Mouse (Mus musculus) hindbrain, embryonic 11.5 days (tissue): ENCODE data around the gene Inpp4b. TPM values are rescaled to one million over a fixed set of nuclear protein-coding genes. Genes with fewer than 3 reads are reported as not detected.

ENCODE experiments used
- ATAC-seq: fragments of 200-750 bp; cut with Nextera tagmentation; 2 replicates; pipeline ENCODE4 v1.8.0; 2017; ENCODE audit warnings: mild to moderate bottlenecking, moderate TSS enrichment, moderate library complexity; ENCODE audit not compliant: low FRiP score
- DNase-seq: peaks from one replicate; pipeline ENCODE4 v3.0.0-alpha.2; 2015; ENCODE audit warnings: low spot score
- H3K27ac ChIP-seq: fragments of 300-500 bp; sonication (generic); 2 replicates; pipeline ENCODE4 v1.5.1; 2014; ENCODE audit warnings: mild to moderate bottlenecking, low read depth, low read length
- H3K27me3 ChIP-seq: fragments of 300-500 bp; sonication (generic); 2 replicates; pipeline ENCODE4 v1.6.1; 2014; ENCODE audit warnings: mild to moderate bottlenecking, low read length, moderate library complexity, mixed read lengths; ENCODE audit not compliant: control insufficient read depth, insufficient read depth
- H3K36me3 ChIP-seq: fragments of 300-500 bp; sonication (generic); 2 replicates; pipeline ENCODE4 v1.6.1; 2014; ENCODE audit warnings: mild to moderate bottlenecking, low read length, moderate library complexity, mixed read lengths; ENCODE audit not compliant: control insufficient read depth, insufficient read depth
- H3K4me1 ChIP-seq: fragments of 300-500 bp; sonication (generic); replicated peaks from 2 replicates; pipeline ENCODE4 v1.6.1; 2014; ENCODE audit warnings: low read length, mixed read lengths; ENCODE audit not compliant: control insufficient read depth, insufficient read depth
- H3K4me2 ChIP-seq: fragments of 300-500 bp; sonication (generic); replicated peaks from 2 replicates; pipeline ENCODE4 v1.6.1; 2014; ENCODE audit warnings: mild to moderate bottlenecking, low read depth, low read length
- H3K4me3 ChIP-seq: fragments of 300-500 bp; sonication (generic); 2 replicates; pipeline ENCODE4 v1.5.1; 2014; ENCODE audit warnings: low read depth, low read length
- H3K9ac ChIP-seq: fragments of 300-500 bp; sonication (generic); 2 replicates; pipeline ENCODE4 v1.6.1; 2014; ENCODE audit warnings: low read depth, low read length
- H3K9me3 ChIP-seq: fragments of 300-500 bp; sonication (generic); 2 replicates; pipeline ENCODE4 v1.6.1; 2016; ENCODE audit warnings: low read length; ENCODE audit not compliant: control insufficient read depth
- WGBS: fragments of 180-500 bp; shearing (Covaris S2); extraction: QIAGEN DNeasy Blood & Tissue Kit; methylation state at CpG from one replicate; pipeline ENCODE4 v1.1.7; 2014; 5-methylcytosine and 5-hydroxymethylcytosine counted together
- polyA plus RNA-seq: library from polyadenylated mRNA; unstranded; fragments of >200 nt; fragmentation: Nextera tagmentation; extraction: Ambion mirVana; gene quantifications from 2 replicates; pipeline ENCODE4 v1.2.1, GENCODE M21; 2014

Inpp4b gene
- polyA plus RNA-seq, 1 experiment from 2014 or later, result 7.0 TPM

GRCm38 (mm10) chr8:81485626-81486025, 143.3 kb downstream of the Inpp4b start:
- Histone ChIP-seq H3K4me3 (no peak overlapping the region), H3K9ac (no peak overlapping the region), H3K27ac (no peak overlapping the region), H3K9me3 (no peaks in the 10 kb centered on the region), H3K4me2 (no peak overlapping the region), H3K4me1 (no peaks in the 10 kb centered on the region), H3K27me3 (no peaks in the 10 kb centered on the region), H3K36me3 (no peaks in the 10 kb centered on the region)
- no peak for DNase-seq
- WGBS, result 89% methylated on average over 1 of the region's 1 CpGs
- ATAC-seq, result no peak

DNA sequence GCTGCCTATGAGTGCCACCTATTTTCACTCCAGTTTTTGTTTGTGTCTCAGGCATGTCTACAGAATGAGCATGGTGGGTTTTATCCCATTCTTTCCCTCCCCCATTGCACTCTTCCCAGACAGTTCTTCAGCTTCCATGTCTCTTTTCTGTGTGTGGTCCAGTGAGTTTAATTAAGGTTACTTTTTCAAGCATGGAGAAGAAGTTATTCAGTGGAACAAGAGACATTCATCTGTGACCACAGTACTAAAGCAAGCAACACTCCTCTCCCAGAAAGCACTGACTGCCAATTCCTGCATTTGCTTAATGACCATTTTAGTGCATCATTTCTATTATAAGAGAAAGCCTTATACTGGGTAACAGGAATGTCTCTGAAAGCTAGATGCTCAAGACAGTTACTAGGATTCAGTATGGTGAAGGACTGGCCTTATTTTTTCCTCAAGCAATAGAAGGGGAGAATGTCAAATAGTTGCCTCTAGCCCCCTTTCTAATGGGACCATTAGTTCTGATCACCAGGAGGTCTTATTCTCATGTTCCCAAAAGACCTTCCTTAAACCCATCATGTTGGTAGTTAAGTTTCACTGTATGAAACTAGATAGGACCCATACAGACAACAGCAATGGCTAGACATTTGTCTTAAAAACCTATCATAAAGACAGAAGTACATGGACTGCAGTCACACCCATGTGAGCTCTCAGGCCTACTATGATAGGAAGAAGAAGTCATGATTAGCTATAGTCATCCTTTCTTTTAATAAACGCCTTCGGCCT, 147.7 kb downstream of the Inpp4b start:
- no peaks in the 10 kb centered on the region for H3K27me3 ChIP-seq
- H3K4me3 ChIP-seq, result no peak overlapping the region
- WGBS, result 79% methylated on average over 2 of the region's 2 CpGs
- no peak overlapping the region for H3K4me2 ChIP-seq
- DNase-seq (no peak), ATAC-seq (no peak)
- H3K9ac ChIP-seq, result no peak overlapping the region
- no peaks in the 10 kb centered on the region for H3K9me3 ChIP-seq
- H3K27ac ChIP-seq, result no peak overlapping the region
- no peaks in the 10 kb centered on the region for H3K4me1 ChIP-seq
- no peaks in the 10 kb centered on the region for H3K36me3 ChIP-seq

GRCm38 (mm10) chr8:81491097-81491705, 148.8 kb downstream of the Inpp4b start:
- Histone ChIP-seq H3K27ac (no peak overlapping the region), H3K9ac (no peak overlapping the region), H3K36me3 (no peaks in the 10 kb centered on the region), H3K4me1 (no peaks in the 10 kb centered on the region), H3K4me2 (no peak overlapping the region), H3K4me3 (no peak overlapping the region), H3K27me3 (no peaks in the 10 kb centered on the region), H3K9me3 (no peaks in the 10 kb centered on the region)
- no peak for ATAC-seq
- no peak for DNase-seq
- 77% methylated on average over 2 of the region's 2 CpGs for WGBS

- no peak overlapping the region for H3K4me2 ChIP-seq
- no peaks in the 10 kb centered on the region for H3K9me3 ChIP-seq
- no peak overlapping the region for H3K27ac ChIP-seq
- no peaks in the 10 kb centered on the region for H3K4me1 ChIP-seq
- no peaks in the 10 kb centered on the region for H3K36me3 ChIP-seq
- 80% methylated on average over 3 of the region's 3 CpGs for WGBS
- no peak overlapping the region for H3K9ac ChIP-seq
- no peak for ATAC-seq
- no peak overlapping the region for H3K4me3 ChIP-seq
- no peak for DNase-seq
- no peaks in the 10 kb centered on the region for H3K27me3 ChIP-seq
These were observed 149.4 kb downstream of the Inpp4b start for GRCm38 (mm10) chr8:81491706-81492204.

- Histone ChIP-seq H3K4me3 (no peak overlapping the region), H3K36me3 (no peaks in the 10 kb centered on the region), H3K9ac (no peak overlapping the region), H3K4me1 (no peaks in the 10 kb centered on the region), H3K4me2 (no peak overlapping the region), H3K27me3 (no peaks in the 10 kb centered on the region), H3K27ac (no peak overlapping the region), H3K9me3 (no peaks in the 10 kb centered on the region)
- 95% methylated on average over 2 of the region's 2 CpGs for WGBS
- ATAC-seq, result no peak
- no peak for DNase-seq
These were observed 152.5 kb downstream of the Inpp4b start for GRCm38 (mm10) chr8:81494823-81495222.

DNA sequence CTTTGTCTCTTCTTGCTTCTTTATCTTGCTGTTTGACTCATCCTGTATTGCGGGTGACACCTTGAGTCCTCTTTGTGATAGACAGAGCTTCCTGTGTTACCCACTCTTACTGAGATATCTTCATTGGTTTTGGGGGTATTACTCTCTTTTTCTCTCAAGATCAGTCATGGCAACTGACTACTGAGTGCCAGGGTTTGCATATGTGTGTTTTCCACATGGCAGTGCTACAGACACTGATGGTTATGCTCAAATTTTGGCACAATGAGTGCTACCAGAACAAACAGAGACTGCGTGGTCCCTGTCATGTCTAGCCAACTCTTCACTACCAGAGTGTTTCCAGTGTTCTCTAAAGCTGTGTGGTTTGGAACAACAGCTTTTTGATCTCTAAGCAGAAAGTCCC, 155.3 kb downstream of the Inpp4b start:
- Histone ChIP-seq H3K9ac (no peak overlapping the region), H3K4me1 (no peaks in the 10 kb centered on the region), H3K27ac (no peak overlapping the region), H3K9me3 (no peaks in the 10 kb centered on the region), H3K36me3 (no peaks in the 10 kb centered on the region), H3K27me3 (no peaks in the 10 kb centered on the region), H3K4me2 (no peak overlapping the region), H3K4me3 (no peak overlapping the region)
- 87% methylated on average over 2 of the region's 2 CpGs for WGBS
- no peak for ATAC-seq
- DNase-seq, result no peak

GRCm38 (mm10) chr8:81502216-81502615, 159.9 kb downstream of the Inpp4b start:
- no peak overlapping the region for H3K4me3 ChIP-seq
- no peaks in the 10 kb centered on the region for H3K36me3 ChIP-seq
- no peaks in the 10 kb centered on the region for H3K27me3 ChIP-seq
- H3K9me3 ChIP-seq, result no peaks in the 10 kb centered on the region
- H3K27ac ChIP-seq, result no peak overlapping the region
- H3K4me1 ChIP-seq, result no peaks in the 10 kb centered on the region
- 86% methylated on average over 2 of the region's 2 CpGs for WGBS
- DNase-seq (no peak), ATAC-seq (no peak)
- H3K4me2 ChIP-seq, result no peak overlapping the region
- no peak overlapping the region for H3K9ac ChIP-seq

DNA sequence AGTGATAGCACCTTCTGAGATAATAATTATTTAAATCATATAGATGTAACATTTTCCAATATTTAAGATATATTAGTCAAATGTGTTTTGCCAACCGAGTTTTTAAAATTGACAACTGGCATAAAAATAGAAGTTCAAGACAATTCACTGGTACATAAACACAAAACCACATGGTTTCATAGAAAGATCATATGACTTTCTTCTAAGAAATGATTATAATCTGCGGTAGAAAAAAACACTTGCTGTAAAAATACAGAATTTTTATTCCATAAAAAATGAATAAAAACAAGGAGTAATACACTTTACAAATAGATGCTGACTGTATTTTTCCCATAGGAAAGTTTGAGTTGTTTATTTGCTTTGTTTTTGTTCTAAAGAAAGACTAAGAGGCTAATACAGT, 160.6 kb downstream of the Inpp4b start:
- Histone ChIP-seq H3K4me2 (no peak overlapping the region), H3K4me3 (no peak overlapping the region), H3K27ac (no peak overlapping the region), H3K9me3 (no peaks in the 10 kb centered on the region), H3K27me3 (no peaks in the 10 kb centered on the region), H3K9ac (no peak overlapping the region), H3K4me1 (no peaks in the 10 kb centered on the region), H3K36me3 (no peaks in the 10 kb centered on the region)
- DNase-seq (no peak), ATAC-seq (no peak)
- WGBS, result 83% methylated on average over 2 of the region's 2 CpGs

DNA sequence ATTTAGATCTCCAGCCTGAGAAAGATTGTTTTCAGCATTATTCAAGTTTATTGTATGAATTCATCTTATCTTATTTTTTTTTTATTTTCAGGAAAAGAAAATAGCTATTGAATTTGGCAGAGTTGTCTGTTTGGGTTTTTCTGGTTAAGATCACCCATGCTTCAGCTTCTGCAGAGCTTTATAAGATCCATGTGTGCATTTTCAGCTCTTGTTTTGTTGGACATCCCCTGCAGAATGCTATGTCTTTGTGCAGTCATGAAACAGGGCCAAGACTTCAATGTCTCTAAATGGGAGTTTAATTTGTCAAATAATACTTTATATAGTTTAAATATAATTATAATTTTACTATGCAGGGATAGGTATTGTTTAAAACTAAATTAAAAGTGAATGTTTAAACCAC, 170.5 kb downstream of the Inpp4b start:
- Histone ChIP-seq H3K27ac (no peak overlapping the region), H3K4me1 (no peaks in the 10 kb centered on the region), H3K4me3 (no peak overlapping the region), H3K9ac (no peak overlapping the region), H3K27me3 (no peaks in the 10 kb centered on the region), H3K36me3 (no peaks in the 10 kb centered on the region), H3K4me2 (no peak overlapping the region), H3K9me3 (no peaks in the 10 kb centered on the region)
- ATAC-seq, result no peak
- no peak for DNase-seq
